Mouse (Mus musculus): ENCODE results near the gene Fkbp5.

GRCm38 (mm10) chr17:28505591-28505990 lies 11.7 kb downstream of the Fkbp5 start:
- TF ChIP-seq CTCF (IDR thresholded peaks at IDR 0.05) (no peak), EP300 (IDR thresholded peaks at IDR 0.05) (no peak)
